Mouse (Mus musculus) C2C12 (cell line): Measurements from ENCODE around the gene Tnfrsf1b. TPM values are rescaled to one million over a fixed set of nuclear protein-coding genes. Genes with fewer than 3 reads are reported as not detected.

Source experiments
- H3K27me3 ChIP-seq: one replicate; pipeline ENCODE4 v1.6.1; 2011; ENCODE audit not compliant: control insufficient read depth, insufficient read depth, insufficient read length
- H3K36me3 ChIP-seq: one replicate; pipeline ENCODE4 v1.6.1; 2011; ENCODE audit not compliant: control insufficient read depth, insufficient read depth
- H3K4me3 ChIP-seq: one replicate; pipeline ENCODE4 v1.5.1; 2011; ENCODE audit warnings: mild to moderate bottlenecking, control low read depth; ENCODE audit not compliant: poor library complexity, insufficient read depth, severe bottlenecking
- H3K79me2 ChIP-seq: one replicate; pipeline ENCODE4 v1.6.1; 2011; ENCODE audit not compliant: control insufficient read depth, insufficient read depth
- H3K79me3 ChIP-seq: one replicate; pipeline ENCODE4 v1.6.1; 2011; ENCODE audit warnings: low read depth, control low read depth
- H3ac ChIP-seq: one replicate; pipeline ENCODE3; 2011; ENCODE audit warnings: low read depth; ENCODE audit not compliant: control insufficient read depth, insufficient read length
- CEBPB ChIP-seq: IDR thresholded peaks from one replicate; pipeline ENCODE4 v1.6.1; 2011; ENCODE audit warnings: low read depth, mild to moderate bottlenecking, control low read depth, moderate library complexity
- CTCF ChIP-seq: IDR thresholded peaks from one replicate; pipeline ENCODE4 v1.5.1; 2011; ENCODE audit not compliant: control insufficient read depth, insufficient read depth, insufficient read length
- FOSL1 ChIP-seq: IDR thresholded peaks from one replicate; pipeline ENCODE4 v1.8.0; 2011; ENCODE audit warnings: mild to moderate bottlenecking, low read length; ENCODE audit not compliant: poor library complexity, insufficient read depth, severe bottlenecking
- MAX ChIP-seq: IDR thresholded peaks from one replicate; pipeline ENCODE4 v1.6.1; 2011; ENCODE audit warnings: mild to moderate bottlenecking, control low read depth
- MYOD1 ChIP-seq: IDR thresholded peaks from one replicate; pipeline ENCODE4 v1.6.1; 2011; ENCODE audit warnings: low read depth; ENCODE audit not compliant: control insufficient read depth, insufficient read length
- MYOG ChIP-seq: IDR thresholded peaks from one replicate; pipeline ENCODE4 v1.6.1; 2011; ENCODE audit not compliant: control insufficient read depth, insufficient read length; ENCODE audit errors: extremely low read depth
- USF1 ChIP-seq: IDR thresholded peaks from one replicate; pipeline ENCODE4 v1.6.1; 2011; ENCODE audit warnings: low read depth, mild to moderate bottlenecking, control low read depth, moderate library complexity
- polyA plus RNA-seq: library from polyadenylated mRNA; unstranded; fragments of >200 nt; fragmentation: generic; extraction: Trizol; gene quantifications from one replicate; pipeline ENCODE4 v1.2.1, GENCODE M21; 2012; ENCODE audit warnings: missing spikeins

The Tnfrsf1b gene
- polyA plus RNA-seq, 1 experiment: 7.7 TPM

DNA sequence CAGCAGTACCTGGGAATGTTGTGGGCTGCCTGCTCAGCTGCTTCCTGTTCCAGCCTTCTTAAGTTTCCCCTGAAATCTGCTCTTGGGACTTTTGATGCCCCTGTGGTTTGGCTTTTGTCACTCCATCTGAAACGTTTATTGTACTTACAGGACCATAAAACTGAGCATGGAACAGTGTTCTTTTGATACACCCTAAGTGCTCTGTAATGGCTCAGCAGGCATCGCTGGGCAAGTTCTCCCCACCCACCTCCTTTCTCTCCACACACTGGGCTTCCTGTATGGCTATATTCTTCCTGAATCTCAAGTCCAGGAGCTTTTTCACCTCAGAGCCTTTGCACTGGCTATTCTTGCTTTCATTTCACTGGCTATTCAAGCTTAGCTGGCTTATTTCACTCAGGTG lies 18.1 kb upstream of the Tnfrsf1b start:
- Histone ChIP-seq H3K79me2 (no peaks in the 10 kb centered on the region), H3K4me3 (no peak overlapping the region), H3K27me3 (no peaks in the 10 kb centered on the region), H3K79me3 (no peaks in the 10 kb centered on the region), H3K36me3 (no peaks in the 10 kb centered on the region), H3ac (no peak overlapping the region)
- TF ChIP-seq MYOD1 (no peak), MYOG (no peak)

DNA sequence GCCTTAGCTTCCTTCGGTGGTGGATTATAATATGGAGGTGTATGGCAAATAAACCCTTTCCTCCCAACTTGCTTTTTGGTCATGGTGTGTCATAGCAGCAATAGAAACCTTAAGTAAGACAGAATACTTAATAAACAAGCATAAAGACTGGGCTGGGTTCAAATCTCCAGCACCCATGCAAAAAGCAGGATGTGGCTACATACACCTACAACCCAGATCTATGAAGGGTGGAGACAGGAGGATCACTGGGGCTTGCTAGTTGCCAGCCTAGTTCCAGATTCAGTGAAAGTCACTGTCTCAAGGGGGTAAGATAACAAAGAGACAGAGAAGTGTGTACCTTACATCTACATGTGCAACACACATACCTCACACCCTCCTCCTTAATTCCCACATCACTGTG lies 16.9 kb upstream of the Tnfrsf1b start:
- Histone ChIP-seq H3K36me3 (no peaks in the 10 kb centered on the region), H3ac (no peak overlapping the region), H3K4me3 (no peak overlapping the region), H3K27me3 (no peaks in the 10 kb centered on the region), H3K79me2 (no peaks in the 10 kb centered on the region), H3K79me3 (no peaks in the 10 kb centered on the region)
- no peak for TF ChIP-seq CTCF
- TF ChIP-seq FOSL1: no peak

DNA sequence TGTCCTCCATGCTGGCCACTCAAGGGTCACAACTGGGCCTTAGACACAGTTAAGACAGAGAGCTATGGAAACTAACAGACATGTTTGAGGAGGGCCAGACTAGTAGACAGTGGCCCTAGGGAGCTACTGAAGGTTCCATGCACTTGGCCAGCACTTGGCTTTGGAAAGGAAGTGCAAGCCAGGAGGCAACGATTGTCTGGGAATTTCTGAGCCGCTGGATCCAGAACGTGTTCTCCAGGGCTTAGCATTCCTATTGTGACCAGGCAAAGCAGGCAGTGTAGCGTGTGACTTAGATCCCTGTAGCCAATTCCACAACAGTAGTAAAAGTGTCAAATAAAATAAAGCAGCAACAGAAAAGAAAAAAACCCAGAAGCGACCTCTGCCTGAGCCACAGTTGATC lies 14.1 kb upstream of the Tnfrsf1b start:
- no peaks in the 10 kb centered on the region for H3K27me3 ChIP-seq
- no peaks in the 10 kb centered on the region for H3K79me3 ChIP-seq
- no peaks in the 10 kb centered on the region for H3K36me3 ChIP-seq
- H3K79me2 ChIP-seq: no peaks in the 10 kb centered on the region
- H3ac ChIP-seq: no peak overlapping the region
- no peak overlapping the region for H3K4me3 ChIP-seq
- no peak for TF ChIP-seq MAX
- TF ChIP-seq MYOG: no peak
- no peak for TF ChIP-seq CEBPB
- TF ChIP-seq MYOD1: no peak
- no peak for TF ChIP-seq CTCF
- no peak for TF ChIP-seq FOSL1
- no peak for TF ChIP-seq USF1

DNA sequence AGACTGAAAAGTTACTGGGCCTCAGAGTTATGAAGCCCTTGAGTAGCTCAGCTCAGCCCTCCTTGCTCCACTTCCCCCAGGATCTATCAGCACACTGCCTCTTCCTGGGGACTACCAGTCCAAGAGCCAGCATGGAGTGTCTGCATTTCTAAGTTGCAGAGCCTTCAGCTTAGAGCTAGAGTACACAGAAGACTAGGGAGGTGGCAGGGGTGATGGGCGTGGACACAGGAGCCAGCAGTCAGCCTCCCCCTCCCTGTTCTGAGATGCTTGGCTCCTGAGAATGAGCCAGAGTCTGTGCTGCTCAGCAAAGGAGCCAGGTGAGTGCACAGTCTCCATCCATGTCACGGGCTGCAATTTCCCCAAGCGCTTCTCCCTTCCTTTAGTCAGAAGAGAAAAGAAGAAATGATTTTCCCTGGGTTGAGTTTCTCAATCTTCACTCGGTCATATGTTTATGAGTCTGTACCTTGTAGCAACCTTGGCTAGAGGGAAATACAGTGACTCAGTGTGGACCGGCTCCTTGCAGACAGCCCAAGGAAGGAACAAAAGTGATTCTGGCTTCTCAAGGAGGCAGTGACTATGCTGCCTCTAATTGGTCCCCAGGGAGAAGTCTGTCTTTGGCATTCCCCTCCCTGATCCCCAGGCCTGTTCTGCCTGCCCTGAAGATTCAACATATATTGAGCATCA lies 11.2 kb upstream of the Tnfrsf1b start:
- H3K36me3 ChIP-seq: no peaks in the 10 kb centered on the region

DNA sequence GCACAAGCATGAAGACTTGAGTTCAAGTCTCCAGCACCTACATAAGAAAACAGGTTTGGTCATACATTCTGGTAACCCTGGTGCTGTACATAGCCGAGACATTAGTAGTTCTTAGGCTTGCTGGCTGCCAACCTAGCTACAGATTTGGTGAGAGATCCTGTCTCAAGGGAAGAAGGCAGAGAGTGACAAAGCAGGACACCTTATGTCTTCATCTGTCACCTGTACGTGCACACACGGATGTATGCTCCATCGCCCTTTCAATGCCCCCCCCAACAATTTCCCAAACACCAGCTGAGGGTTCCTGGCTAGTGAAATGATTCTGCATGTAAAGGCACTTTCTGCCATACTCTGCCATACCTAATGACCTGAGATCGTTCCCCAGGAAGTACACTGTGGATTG lies 9.5 kb upstream of the Tnfrsf1b start:
- H3K36me3 ChIP-seq: no peaks in the 10 kb centered on the region
- no peak overlapping the region for H3ac ChIP-seq
- H3K4me3 ChIP-seq: no peak overlapping the region
- TF ChIP-seq CTCF (no peak), MAX (no peak), FOSL1 (no peak), USF1 (no peak), MYOG (no peak), CEBPB (no peak), MYOD1 (no peak)
- H3K79me2 ChIP-seq: no peaks in the 10 kb centered on the region
- H3K27me3 ChIP-seq: no peaks in the 10 kb centered on the region
- no peaks in the 10 kb centered on the region for H3K79me3 ChIP-seq

More for the DNA sequence above, 11.2 kb upstream of the Tnfrsf1b start:
- no peaks in the 10 kb centered on the region for H3K79me2 ChIP-seq
- no peaks in the 10 kb centered on the region for H3K79me3 ChIP-seq
- no peak overlapping the region for H3ac ChIP-seq
- H3K27me3 ChIP-seq: no peaks in the 10 kb centered on the region
- TF ChIP-seq MYOG (no peak), MAX (peak; percentile 21), CEBPB (peak; percentile 65)
- no peak overlapping the region for H3K4me3 ChIP-seq

DNA sequence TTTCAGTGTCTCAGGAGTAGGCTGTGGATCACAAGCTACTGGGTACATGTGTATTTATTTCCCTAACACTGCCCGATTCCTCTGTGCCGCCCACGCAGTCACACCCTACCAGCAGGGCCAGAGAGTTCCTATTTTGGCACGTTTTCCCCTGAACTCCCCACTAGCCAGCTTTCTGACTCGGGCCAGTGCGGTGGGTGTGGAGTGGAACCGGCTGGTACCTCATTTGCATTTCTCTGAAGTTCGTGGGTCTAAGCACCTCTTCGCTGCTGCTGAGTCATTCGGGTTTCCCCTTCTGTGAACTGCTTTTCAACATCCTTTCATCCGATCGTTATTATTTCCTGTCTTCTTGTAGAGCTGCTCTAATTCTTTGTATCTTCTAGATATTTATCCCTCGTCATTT lies 7.7 kb upstream of the Tnfrsf1b start:
- Histone ChIP-seq H3K27me3 (no peaks in the 10 kb centered on the region), H3K4me3 (no peak overlapping the region), H3K79me3 (no peaks in the 10 kb centered on the region), H3K36me3 (no peaks in the 10 kb centered on the region), H3ac (no peak overlapping the region), H3K79me2 (no peaks in the 10 kb centered on the region)
- TF ChIP-seq MYOG (no peak), CEBPB (no peak), MYOD1 (no peak), FOSL1 (no peak), MAX (peak; percentile 23), USF1 (no peak)
